Mouse (Mus musculus) lung, postnatal 4 days (tissue): ENCODE data around the gene Larp6.

Source experiments
- DNase-seq, 2 experiments: peaks; one replicate each; pipeline ENCODE4 v3.0.0; 2021

Larp6 gene

GRCm38 (mm10) chr9:60715828-60716227 is 3.0 kb downstream of the Larp6 start:
- peak in 1 of 2 experiments; percentile 37 for DNase-seq

GRCm38 (mm10) chr9:60718284-60718683 is 5.5 kb downstream of the Larp6 start:
- peak in 1 of 2 experiments; percentile 62 for DNase-seq

GRCm38 (mm10) chr9:60719687-60720086 is 6.9 kb downstream of the Larp6 start:
- no peak for DNase-seq

- no peak for DNase-seq
Measured at GRCm38 (mm10) chr9:60724968-60725367, 12.2 kb downstream of the Larp6 start.

GRCm38 (mm10) chr9:60734321-60734720 is 21.5 kb downstream of the Larp6 start:
- no peak for DNase-seq

- DNase-seq, result no peak
Measured at GRCm38 (mm10) chr9:60739126-60739525, 26.3 kb downstream of the Larp6 start.

GRCm38 (mm10) chr9:60741436-60741835 is 28.6 kb downstream of the Larp6 start:
- DNase-seq, result no peak

GRCm38 (mm10) chr9:60742516-60742915 is 29.7 kb downstream of the Larp6 start:
- peak; percentile 48 to 72 for DNase-seq

- peak; percentile 72 to 75 for DNase-seq
Measured at GRCm38 (mm10) chr9:60743180-60743900, 30.6 kb downstream of the Larp6 start.

GRCm38 (mm10) chr9:60744171-60744969 is 31.6 kb downstream of the Larp6 start:
- peak; percentile 48 to 61 for DNase-seq

GRCm38 (mm10) chr9:60744971-60745370 is 32.2 kb downstream of the Larp6 start:
- no peak for DNase-seq

GRCm38 (mm10) chr9:60746561-60746960 is 33.8 kb downstream of the Larp6 start:
- DNase-seq, result no peak

- no peak for DNase-seq
Measured at GRCm38 (mm10) chr9:60747672-60748071, 34.9 kb downstream of the Larp6 start.

- no peak for DNase-seq
Measured at GRCm38 (mm10) chr9:60748191-60748590, 35.4 kb downstream of the Larp6 start.

GRCm38 (mm10) chr9:60749105-60749504 is 36.3 kb downstream of the Larp6 start:
- no peak for DNase-seq

GRCm38 (mm10) chr9:60751098-60751497 is 38.3 kb downstream of the Larp6 start:
- DNase-seq, result no peak

GRCm38 (mm10) chr9:60751971-60752370 is 39.2 kb downstream of the Larp6 start:
- no peak for DNase-seq

GRCm38 (mm10) chr9:60752636-60753035 is 39.8 kb downstream of the Larp6 start:
- no peak for DNase-seq

GRCm38 (mm10) chr9:60756258-60756657 is 43.5 kb downstream of the Larp6 start:
- DNase-seq, result peak; percentile 55 to 78

- peak; percentile 12 to 62 for DNase-seq
Measured at GRCm38 (mm10) chr9:60756866-60757740, 44.3 kb downstream of the Larp6 start.

GRCm38 (mm10) chr9:60757817-60758216 is 45.0 kb downstream of the Larp6 start:
- peak; percentile 29 to 56 for DNase-seq

GRCm38 (mm10) chr9:60759436-60760007 is 46.7 kb downstream of the Larp6 start:
- DNase-seq, result no peak

- no peak for DNase-seq
Measured at GRCm38 (mm10) chr9:60765181-60765580, 52.4 kb downstream of the Larp6 start.
